Mouse (Mus musculus): ENCODE measurements around the gene Ankrd53. TPM values are rescaled to one million over a fixed set of nuclear protein-coding genes. Genes with fewer than 3 reads are reported as not detected.

The Ankrd53 gene
- polyA plus RNA-seq (2015; fragmentation: Nextera tagmentation; extraction: Ambion mirVana): 0.10 and 0.24 TPM in 2 replicates

- no peak for ATAC-seq (replicated peaks; ENCODE audit: insufficient number of reproducible peaks, insufficient read depth, low FRiP score, low read depth)
- Histone ChIP-seq H3K36me3 (no peaks in the 10 kb centered on the region), H3K9me3 (replicated peaks) (no peaks in the 10 kb centered on the region), H3K9ac (peak within 1 kb of the TSS; percentile 52), H3K4me3 (peak within 1 kb of the TSS; percentile 46), H3K27ac (no peak within 1 kb of the TSS), H3K4me1 (replicated peaks) (peaks cover 26% of the 10 kb centered on the region), H3K27me3 (peaks cover 64% of the 10 kb centered on the region), H3K4me2 (peak within 1 kb of the TSS; percentile 85)
- 25% methylated on average over 6 of the region's 6 CpGs for WGBS
These were observed at the start of gene Ankrd53 for GRCm38 (mm10) chr6:83762344-83762743. TSS of gene Ankrd53 (plus strand) at chr6:83762644.

- no peak for ATAC-seq (replicated peaks; ENCODE audit: insufficient number of reproducible peaks, insufficient read depth, low FRiP score, low read depth)
These were observed 48.9 kb upstream of the Ankrd53 start for GRCm38 (mm10) chr6:83713271-83714136.

GRCm38 (mm10) chr6:83714221-83715123 lies 48.0 kb upstream of the Ankrd53 start:
- no peaks in the 10 kb centered on the region for H3K36me3 ChIP-seq
- peak; percentile 50; the same call in 1 of the 2 replicates for ATAC-seq (replicated peaks; ENCODE audit: insufficient number of reproducible peaks, insufficient read depth, low FRiP score, low read depth)
- WGBS: 2% methylated on average over 34 of the region's 34 CpGs
- no peaks in the 10 kb centered on the region for H3K9me3 ChIP-seq (replicated peaks)
- H3K9ac ChIP-seq: no peak overlapping the region
- H3K4me2 ChIP-seq: peak overlapping the region; percentile 24
- no peak overlapping the region for H3K27ac ChIP-seq
- H3K27me3 ChIP-seq: peaks cover 99% of the 10 kb centered on the region
- H3K4me3 ChIP-seq: peak overlapping the region; percentile 21
- peaks cover 37% of the 10 kb centered on the region for H3K4me1 ChIP-seq (replicated peaks)

More at GRCm38 (mm10) chr6:83713271-83714136, 48.9 kb upstream of the Ankrd53 start:
- Histone ChIP-seq H3K9me3 (replicated peaks) (no peaks in the 10 kb centered on the region), H3K36me3 (no peaks in the 10 kb centered on the region), H3K4me1 (replicated peaks) (peaks cover 37% of the 10 kb centered on the region), H3K4me3 (no peak overlapping the region), H3K9ac (no peak overlapping the region), H3K27ac (no peak overlapping the region), H3K4me2 (no peak overlapping the region), H3K27me3 (peaks cover 99% of the 10 kb centered on the region)
- WGBS: 6% methylated on average over 12 of the region's 12 CpGs

- no peak overlapping the region for H3K27ac ChIP-seq
- no peaks in the 10 kb centered on the region for H3K9me3 ChIP-seq (replicated peaks)
- H3K4me2 ChIP-seq: peak overlapping the region; percentile 24
- H3K4me1 ChIP-seq (replicated peaks): peaks cover 31% of the 10 kb centered on the region
- no peaks in the 10 kb centered on the region for H3K36me3 ChIP-seq
- ATAC-seq (replicated peaks; ENCODE audit: insufficient number of reproducible peaks, insufficient read depth, low FRiP score, low read depth): no peak
- WGBS: 4% methylated on average over 30 of the region's 30 CpGs
- peaks cover 99% of the 10 kb centered on the region for H3K27me3 ChIP-seq
- peak overlapping the region; percentile 21 for H3K4me3 ChIP-seq
- no peak overlapping the region for H3K9ac ChIP-seq
These were observed 46.8 kb upstream of the Ankrd53 start for GRCm38 (mm10) chr6:83715461-83716196.

GRCm38 (mm10) chr6:83717026-83717425 lies 45.4 kb upstream of the Ankrd53 start:
- H3K4me3 ChIP-seq: no peak overlapping the region
- no peaks in the 10 kb centered on the region for H3K9me3 ChIP-seq (replicated peaks)
- WGBS: 7% methylated on average over 8 of the region's 8 CpGs
- H3K4me2 ChIP-seq: no peak overlapping the region
- peaks cover 17% of the 10 kb centered on the region for H3K4me1 ChIP-seq (replicated peaks)
- H3K27ac ChIP-seq: no peak overlapping the region
- H3K27me3 ChIP-seq: peaks cover 99% of the 10 kb centered on the region
- H3K36me3 ChIP-seq: no peaks in the 10 kb centered on the region
- H3K9ac ChIP-seq: no peak overlapping the region
- no peak for ATAC-seq (replicated peaks; ENCODE audit: insufficient number of reproducible peaks, insufficient read depth, low FRiP score, low read depth)

GRCm38 (mm10) chr6:83722526-83722925 lies 39.9 kb upstream of the Ankrd53 start:
- no peak for ATAC-seq (replicated peaks; ENCODE audit: insufficient number of reproducible peaks, insufficient read depth, low FRiP score, low read depth)
- H3K9ac ChIP-seq: no peak overlapping the region
- H3K27me3 ChIP-seq: peaks cover 81% of the 10 kb centered on the region
- WGBS: 19% methylated on average over 6 of the region's 6 CpGs
- no peaks in the 10 kb centered on the region for H3K36me3 ChIP-seq
- H3K4me2 ChIP-seq: no peak overlapping the region
- H3K4me1 ChIP-seq (replicated peaks): no peaks in the 10 kb centered on the region
- no peak overlapping the region for H3K27ac ChIP-seq
- H3K4me3 ChIP-seq: no peak overlapping the region
- no peaks in the 10 kb centered on the region for H3K9me3 ChIP-seq (replicated peaks)

GRCm38 (mm10) chr6:83727178-83727577 lies 35.3 kb upstream of the Ankrd53 start:
- no peak for ATAC-seq (replicated peaks; ENCODE audit: insufficient number of reproducible peaks, insufficient read depth, low FRiP score, low read depth)
- H3K4me2 ChIP-seq: no peak overlapping the region
- no peaks in the 10 kb centered on the region for H3K9me3 ChIP-seq (replicated peaks)
- no peaks in the 10 kb centered on the region for H3K36me3 ChIP-seq
- H3K9ac ChIP-seq: no peak overlapping the region
- 35% methylated on average over 4 of the region's 4 CpGs for WGBS
- no peaks in the 10 kb centered on the region for H3K4me1 ChIP-seq (replicated peaks)
- H3K4me3 ChIP-seq: no peak overlapping the region
- H3K27ac ChIP-seq: no peak overlapping the region
- H3K27me3 ChIP-seq: peaks cover 69% of the 10 kb centered on the region

- no peaks in the 10 kb centered on the region for H3K36me3 ChIP-seq
- H3K27ac ChIP-seq: no peak overlapping the region
- no peak overlapping the region for H3K4me3 ChIP-seq
- H3K9me3 ChIP-seq (replicated peaks): no peaks in the 10 kb centered on the region
- WGBS: 88% methylated on average over 3 of the region's 3 CpGs
- H3K4me1 ChIP-seq (replicated peaks): no peaks in the 10 kb centered on the region
- no peak for ATAC-seq (replicated peaks; ENCODE audit: insufficient number of reproducible peaks, insufficient read depth, low FRiP score, low read depth)
- H3K4me2 ChIP-seq: no peak overlapping the region
- no peak overlapping the region for H3K9ac ChIP-seq
- peaks cover 66% of the 10 kb centered on the region for H3K27me3 ChIP-seq
These were observed 34.0 kb upstream of the Ankrd53 start for GRCm38 (mm10) chr6:83728488-83728887.

- H3K27me3 ChIP-seq: peaks cover 59% of the 10 kb centered on the region
These were observed 33.0 kb upstream of the Ankrd53 start for GRCm38 (mm10) chr6:83729350-83729970.

GRCm38 (mm10) chr6:83731128-83731527 lies 31.3 kb upstream of the Ankrd53 start:
- Histone ChIP-seq H3K4me1 (replicated peaks) (no peaks in the 10 kb centered on the region), H3K27me3 (peaks cover 58% of the 10 kb centered on the region), H3K36me3 (no peaks in the 10 kb centered on the region), H3K9me3 (replicated peaks) (no peaks in the 10 kb centered on the region), H3K4me2 (no peak overlapping the region), H3K4me3 (no peak overlapping the region), H3K27ac (no peak overlapping the region), H3K9ac (no peak overlapping the region)
- ATAC-seq (replicated peaks; ENCODE audit: insufficient number of reproducible peaks, insufficient read depth, low FRiP score, low read depth): no peak
- WGBS: 21% methylated on average over 5 of the region's 5 CpGs

More at GRCm38 (mm10) chr6:83729350-83729970, 33.0 kb upstream of the Ankrd53 start:
- Histone ChIP-seq H3K4me3 (no peak overlapping the region), H3K9ac (no peak overlapping the region), H3K36me3 (no peaks in the 10 kb centered on the region), H3K4me2 (no peak overlapping the region), H3K9me3 (replicated peaks) (no peaks in the 10 kb centered on the region), H3K4me1 (replicated peaks) (no peaks in the 10 kb centered on the region), H3K27ac (no peak overlapping the region)
- no peak for ATAC-seq (replicated peaks; ENCODE audit: insufficient number of reproducible peaks, insufficient read depth, low FRiP score, low read depth)
- WGBS: 54% methylated on average over 14 of the region's 14 CpGs

All from heart, embryonic 15.5 days (tissue).